Mouse (Mus musculus) bone marrow macrophage, adult 2 months (primary cell): Measurements from ENCODE around the gene Strn3. TPM values are rescaled to one million over a fixed set of nuclear protein-coding genes. Genes with fewer than 3 reads are reported as not detected.
"Not testable (repeated sequence)": the region's sequence is repeated elsewhere in the genome, so short reads cannot be mapped to it uniquely, and the experiment has no call there.

Source experiments
- H3K27ac ChIP-seq: 2 replicates; pipeline ENCODE4 v1.5.1; 2012; ENCODE audit warnings: low read depth, low read length; ENCODE audit not compliant: insufficient read depth
- H3K4me1 ChIP-seq: 2 replicates; pipeline ENCODE4 v1.6.1; 2012; ENCODE audit warnings: low read length; ENCODE audit not compliant: control insufficient read depth, insufficient read depth
- H3K4me3 ChIP-seq: 2 replicates; pipeline ENCODE4 v1.5.1; 2012; ENCODE audit warnings: mild to moderate bottlenecking, low read length, moderate library complexity; ENCODE audit not compliant: insufficient read depth
- CTCF ChIP-seq: IDR thresholded peaks from 2 replicates; pipeline ENCODE4 v1.5.1; 2012; ENCODE audit warnings: low read depth, mild to moderate bottlenecking, low read length, moderate library complexity
- POLR2A ChIP-seq: IDR thresholded peaks from 2 replicates; pipeline ENCODE4 v1.6.1; 2012; ENCODE audit warnings: mild to moderate bottlenecking, low read depth, low read length, borderline replicate concordance
- polyA plus RNA-seq: library from polyadenylated mRNA; stranded (reverse); fragments of >200 nt; gene quantifications from 2 replicates; pipeline ENCODE4 v1.2.4, GENCODE M21; 2012; ENCODE audit not compliant: missing spikeins, insufficient read depth, insufficient read length

Gene Strn3
- polyA plus RNA-seq, 1 experiment = 35.1 TPM

GRCm38 (mm10) chr12:51589263-51589662 lies 102.4 kb downstream of the Strn3 start:
- Histone ChIP-seq H3K27ac (no peak overlapping the region), H3K4me3 (no peak overlapping the region)
- TF ChIP-seq POLR2A (no peak), CTCF (no peak)

GRCm38 (mm10) chr12:51577816-51578215 lies 113.9 kb downstream of the Strn3 start:
- H3K27ac ChIP-seq, H3K4me3 ChIP-seq, H3K4me1 ChIP-seq: not testable (repeated sequence)

More at GRCm38 (mm10) chr12:51589263-51589662, 102.4 kb downstream of the Strn3 start:
- peaks cover 3% of the 10 kb centered on the region; the same call in 1 of the 2 replicates for H3K4me1 ChIP-seq

GRCm38 (mm10) chr12:51572651-51573050 lies 119.0 kb downstream of the Strn3 start:
- no peak for TF ChIP-seq CTCF
- no peak for TF ChIP-seq POLR2A
- no peaks in the 10 kb centered on the region for H3K4me1 ChIP-seq
- H3K4me3 ChIP-seq = no peak overlapping the region
- no peak overlapping the region for H3K27ac ChIP-seq

GRCm38 (mm10) chr12:51569944-51570343 lies 121.8 kb downstream of the Strn3 start:
- H3K4me1 ChIP-seq = no peaks in the 10 kb centered on the region
- no peak overlapping the region for H3K27ac ChIP-seq
- no peak for TF ChIP-seq POLR2A
- no peak for TF ChIP-seq CTCF
- H3K4me3 ChIP-seq = no peak overlapping the region

- TF ChIP-seq POLR2A = no peak
- no peak for TF ChIP-seq CTCF
- H3K4me1 ChIP-seq = no peaks in the 10 kb centered on the region
- H3K4me3 ChIP-seq = no peak overlapping the region
- no peak overlapping the region for H3K27ac ChIP-seq
Observed at GRCm38 (mm10) chr12:51569472-51569871, 122.2 kb downstream of the Strn3 start.

GRCm38 (mm10) chr12:51567225-51567624 lies 124.5 kb downstream of the Strn3 start:
- no peak for TF ChIP-seq CTCF
- H3K27ac ChIP-seq = no peak overlapping the region
- H3K4me3 ChIP-seq = no peak overlapping the region
- H3K4me1 ChIP-seq = no peaks in the 10 kb centered on the region

GRCm38 (mm10) chr12:51561416-51561815 lies 130.3 kb downstream of the Strn3 start:
- no peaks in the 10 kb centered on the region for H3K4me1 ChIP-seq
- TF ChIP-seq POLR2A (no peak), CTCF (no peak)
- H3K27ac ChIP-seq = no peak overlapping the region
- no peak overlapping the region for H3K4me3 ChIP-seq

Other genes with a start within 250 kb of the Strn3 start
- not detected in 2 replicates for gene Coch, start 98.6 kb downstream of the Strn3 start, polyA plus RNA-seq
- 24.9 and 27.6 TPM in 2 replicates for gene Ap4s1, start 864 bp downstream of the Strn3 start, polyA plus RNA-seq
- gene Hectd1, start 137.6 kb upstream of the Strn3 start, polyA plus RNA-seq = 30.7 and 34.3 TPM in 2 replicates